Mouse (Mus musculus) A20 (cell line): ENCODE measurements around the gene Ech1.
A peak's percentile ranks its signal among the peaks of the same experiment; 100 is the strongest.

Experiments
- DNase-seq: peaks from one replicate; pipeline ENCODE4 v3.0.0-alpha.2; 2011; ENCODE audit warnings: low read depth, low spot score

Ech1 gene

DNA sequence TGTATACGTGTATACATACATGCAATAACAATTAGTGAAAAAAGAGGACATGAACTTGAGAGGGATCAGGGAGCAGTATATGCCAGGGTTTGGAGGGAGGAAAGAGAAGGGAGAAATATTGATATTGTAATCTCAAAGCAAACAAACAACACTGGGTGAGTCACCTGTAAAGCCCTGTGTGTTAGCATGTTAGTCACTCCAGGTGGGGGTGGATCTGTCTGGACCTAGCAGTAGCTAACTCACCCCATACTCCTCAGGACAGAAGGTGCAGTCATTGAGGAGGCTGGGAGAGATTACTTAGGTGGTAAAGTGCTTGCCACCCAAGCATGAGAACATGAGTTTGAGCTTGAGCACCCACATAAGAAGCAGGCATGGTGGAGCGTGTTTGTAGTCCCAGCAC, 34.9 kb downstream of the Ech1 start:
- no peak for DNase-seq

DNA sequence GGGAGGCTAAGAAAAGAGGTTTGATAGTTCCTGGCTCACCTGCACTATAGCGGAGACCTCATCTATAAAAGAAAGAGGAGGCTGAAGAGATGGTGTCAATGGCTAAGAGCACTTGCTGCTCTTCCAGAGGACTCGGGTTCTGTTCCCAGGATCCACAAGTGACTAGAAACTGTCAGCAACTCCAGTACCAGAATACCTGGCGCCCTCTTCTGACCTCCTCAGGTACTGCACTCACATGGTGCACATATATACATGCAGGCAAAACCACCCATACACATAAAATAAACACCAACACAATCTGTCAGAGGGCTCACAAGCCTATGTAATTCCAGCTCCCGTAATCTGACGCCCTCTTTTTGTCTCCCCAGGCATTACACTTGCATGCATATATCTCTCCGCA, 35.9 kb downstream of the Ech1 start:
- DNase-seq, result peak; percentile 24

DNA sequence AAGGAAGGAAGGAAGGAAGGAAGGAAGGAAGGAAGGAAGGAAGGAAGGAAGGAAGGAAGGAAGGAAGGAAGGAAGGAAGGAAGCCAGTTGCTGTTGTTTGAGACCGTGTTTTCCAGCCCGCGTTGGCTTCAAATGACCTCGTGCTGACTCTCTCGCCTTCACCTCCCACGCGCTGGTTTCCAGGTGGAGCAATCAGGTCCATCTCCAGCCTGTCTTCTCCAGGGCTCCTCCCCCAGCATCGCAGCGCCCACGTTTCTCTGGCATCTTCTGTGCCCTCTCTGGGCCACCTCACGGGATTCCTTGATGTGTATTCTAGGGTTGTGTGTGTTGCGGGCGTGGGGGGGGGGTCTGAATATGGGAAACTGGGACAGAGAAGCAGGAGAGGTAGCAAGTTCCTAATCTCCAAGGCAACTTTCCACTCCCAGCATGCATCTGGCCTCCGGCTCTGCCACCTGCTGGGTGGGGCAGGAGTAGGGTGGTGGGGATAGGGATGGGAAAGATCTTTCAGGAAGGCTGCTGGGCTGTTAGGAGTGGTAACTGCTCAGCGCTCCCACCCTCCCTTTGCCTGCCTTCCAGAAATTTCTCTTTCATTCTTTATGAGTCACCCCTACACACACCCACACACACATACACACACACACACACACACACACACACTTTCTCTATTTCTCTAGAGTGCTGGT, 37.9 kb downstream of the Ech1 start:
- no peak for DNase-seq

DNA sequence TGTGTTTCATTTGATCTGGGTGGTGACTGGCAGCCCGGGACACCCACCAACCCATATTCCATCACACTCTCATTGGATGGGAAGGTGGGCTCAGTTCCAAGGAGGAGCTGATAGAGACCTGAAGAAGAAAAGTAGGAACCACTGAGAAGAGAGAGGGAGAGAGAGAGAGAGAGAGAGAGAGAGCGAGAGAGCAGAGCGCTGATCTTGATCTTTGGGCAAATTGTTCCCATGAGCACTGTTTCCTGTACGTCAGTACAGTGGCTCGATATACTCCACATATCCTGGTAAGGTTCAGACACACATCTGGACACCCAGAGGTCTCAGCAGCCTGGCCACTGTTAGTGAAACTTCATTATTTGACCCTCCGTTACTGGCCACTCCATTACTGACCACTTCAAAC, 38.5 kb downstream of the Ech1 start, which contains the start of gene Lgals7:
Gene Lgals7 (plus strand): TSS at position 314 of the 400 bp plus-strand sequence.
- no peak for DNase-seq

DNA sequence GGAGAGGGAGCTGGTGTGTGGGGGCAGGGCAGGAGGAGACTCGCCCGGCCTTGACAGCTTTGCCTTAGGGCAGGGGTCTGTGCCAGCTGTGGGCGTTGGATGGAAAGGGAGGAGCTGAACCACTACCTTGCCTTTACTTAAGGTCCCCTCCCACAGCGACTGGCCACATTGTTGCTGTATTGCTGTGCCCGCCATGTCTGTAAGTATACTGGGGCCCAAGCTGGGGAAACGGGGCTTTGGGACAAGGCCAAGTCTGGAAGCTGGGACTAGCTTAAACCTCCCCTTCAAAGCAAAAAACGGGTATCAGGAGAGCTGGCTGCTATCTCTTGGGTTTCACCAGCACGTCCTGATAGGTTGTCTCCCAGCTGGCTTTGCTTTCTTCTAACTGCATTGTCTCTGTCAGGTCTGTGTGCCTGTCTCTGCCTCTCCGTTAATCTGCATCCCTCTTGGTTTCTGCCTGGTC, 39.3 kb downstream of the Ech1 start:
- DNase-seq, result no peak

DNA sequence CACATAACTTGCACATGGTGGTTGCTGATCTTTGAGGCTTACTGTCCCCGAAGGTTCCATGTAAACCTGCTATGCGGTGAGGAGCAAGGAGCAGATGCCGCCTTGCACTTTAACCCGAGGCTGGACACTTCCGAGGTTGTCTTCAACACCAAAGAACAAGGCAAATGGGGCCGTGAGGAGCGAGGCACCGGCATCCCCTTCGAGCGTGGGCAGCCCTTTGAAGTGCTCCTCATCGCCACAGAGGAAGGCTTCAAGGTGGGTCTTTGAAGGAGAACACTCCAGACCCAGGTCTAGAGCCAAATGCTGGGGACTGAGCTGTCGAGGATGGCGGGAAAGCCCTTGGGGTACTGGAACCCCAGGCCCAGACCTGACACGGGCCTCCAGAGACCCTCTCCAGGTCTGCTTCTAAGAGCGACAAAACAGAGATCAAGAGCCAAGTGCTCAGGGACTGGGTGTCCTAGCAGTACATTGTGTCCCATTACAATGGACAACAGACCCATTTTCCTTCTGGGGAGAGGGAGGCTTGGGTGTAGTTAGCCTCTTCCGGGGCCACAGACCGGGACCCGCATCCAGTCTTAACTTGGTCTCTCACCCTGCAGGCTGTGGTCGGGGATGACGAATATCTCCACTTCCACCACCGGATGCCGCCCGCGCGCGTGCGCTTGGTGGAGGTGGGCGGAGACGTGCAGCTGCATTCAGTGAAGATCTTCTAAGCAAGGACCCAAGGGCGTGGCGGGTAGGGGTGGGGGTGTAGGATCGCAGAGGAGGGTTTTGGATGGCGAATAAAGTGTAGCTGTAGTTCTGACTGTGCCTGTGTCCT, 40.7 kb downstream of the Ech1 start:
- peak; percentile 95 for DNase-seq

DNA sequence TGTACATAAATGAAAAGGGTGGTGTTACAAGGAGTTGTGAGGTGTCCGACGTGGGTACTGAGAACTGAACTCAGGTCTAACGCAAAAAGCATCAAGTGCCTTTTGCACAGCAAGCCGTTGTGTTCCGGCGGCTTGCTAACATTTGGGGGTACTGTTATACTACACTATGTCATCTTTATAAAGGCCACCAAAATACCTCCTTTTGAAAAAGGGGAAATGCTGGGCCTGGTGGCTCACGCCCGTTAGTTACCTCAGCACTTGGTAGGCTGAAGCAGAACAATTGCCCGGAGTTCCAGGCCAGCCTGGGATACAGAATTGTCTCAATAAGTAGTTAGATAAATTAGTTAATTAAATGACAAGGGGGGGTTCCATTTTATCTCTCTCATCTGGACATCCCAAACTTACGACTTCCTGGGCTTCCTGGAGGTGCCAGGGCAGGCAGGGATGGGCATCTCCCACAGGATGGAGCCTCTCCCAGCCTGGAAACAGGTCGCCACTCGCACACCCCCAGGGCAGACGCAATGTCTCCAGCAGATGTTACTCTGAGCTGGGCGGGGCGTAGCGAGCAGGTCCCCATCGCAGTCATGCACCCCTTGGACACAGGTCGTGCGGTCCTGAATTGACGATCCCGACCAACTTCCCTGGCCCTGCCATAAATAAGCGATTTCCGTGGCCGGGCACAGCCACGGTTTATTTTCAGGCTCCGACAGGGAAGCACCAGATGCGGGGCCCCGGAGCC, 41.9 kb downstream of the Ech1 start:
- peak; percentile 56 for DNase-seq

DNA sequence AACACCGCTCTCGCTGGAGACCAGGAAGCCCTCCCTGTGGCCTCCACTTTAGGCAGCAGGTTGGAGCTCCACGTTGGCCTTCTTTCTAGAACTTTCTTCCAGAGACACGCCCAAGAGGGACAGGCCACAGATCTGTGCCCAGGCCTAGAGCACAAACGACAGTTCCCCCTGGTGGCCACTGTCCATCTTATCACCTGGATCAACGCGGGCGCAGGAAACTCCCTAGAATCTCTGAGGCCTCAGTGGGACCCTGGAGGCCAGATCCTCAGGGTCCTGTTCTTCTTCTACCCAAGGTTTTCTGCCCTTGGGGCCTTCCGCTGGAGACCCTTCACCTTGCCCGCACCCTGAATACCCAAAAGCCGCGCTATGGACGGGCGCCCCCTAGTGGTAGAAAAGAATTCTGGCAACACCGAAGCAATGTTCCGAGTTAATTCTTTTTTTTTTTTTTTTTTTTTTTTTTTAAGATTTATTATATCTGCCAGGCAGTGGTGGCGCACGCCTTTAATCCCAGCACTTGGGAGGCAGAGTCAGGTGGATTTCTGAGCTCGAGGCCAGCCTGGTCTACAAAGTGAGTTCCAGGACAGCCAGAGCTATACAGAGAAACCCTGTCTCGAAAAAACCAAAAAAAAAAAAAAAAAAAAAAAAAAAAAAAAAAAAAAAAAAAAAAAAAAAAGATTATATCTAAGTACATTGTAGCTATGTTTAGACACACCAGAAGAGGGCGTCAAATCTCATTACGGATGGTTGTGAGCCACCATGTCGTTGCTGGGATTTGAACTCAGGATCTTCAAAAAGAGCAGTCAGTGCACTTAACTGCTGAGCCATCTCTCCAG, 42.7 kb downstream of the Ech1 start:
- peak; percentile 91 for DNase-seq

DNA sequence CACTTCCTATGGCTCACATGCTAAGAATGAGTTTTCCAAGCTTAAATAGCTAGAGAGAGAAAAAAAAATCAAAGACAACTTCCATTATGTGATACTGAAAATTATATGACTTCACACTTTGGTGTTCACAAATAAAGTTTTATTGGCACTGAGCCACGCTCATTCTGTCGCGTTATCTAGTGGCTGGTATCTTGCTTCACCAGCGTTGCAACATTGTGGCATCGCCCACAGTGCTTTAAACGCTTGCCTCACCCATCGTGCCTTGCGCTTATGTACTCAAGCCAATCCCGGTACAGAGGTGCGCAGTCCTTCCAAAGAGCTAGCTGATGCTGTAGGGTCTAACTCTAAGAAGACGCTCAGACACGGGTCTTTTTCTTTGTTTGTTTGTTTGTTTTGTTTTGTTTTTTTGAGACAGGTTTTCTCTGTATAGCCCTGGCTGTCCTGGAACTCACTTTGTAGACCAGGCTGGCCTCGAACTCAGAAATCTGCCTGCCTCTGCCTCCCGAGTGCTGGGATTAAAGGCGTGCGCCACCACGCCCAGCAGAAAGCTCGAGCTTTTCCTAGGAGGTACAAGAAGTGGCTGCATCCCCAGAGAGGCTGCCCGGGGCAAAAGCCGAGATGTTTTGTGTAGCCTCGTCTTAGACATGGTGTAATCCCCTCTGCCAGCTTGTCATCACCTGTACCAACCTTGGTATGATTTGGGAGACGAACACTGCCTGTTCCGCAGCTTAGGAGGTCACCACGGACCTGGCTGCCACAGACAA, 46.1 kb downstream of the Ech1 start:
- no peak for DNase-seq

DNA sequence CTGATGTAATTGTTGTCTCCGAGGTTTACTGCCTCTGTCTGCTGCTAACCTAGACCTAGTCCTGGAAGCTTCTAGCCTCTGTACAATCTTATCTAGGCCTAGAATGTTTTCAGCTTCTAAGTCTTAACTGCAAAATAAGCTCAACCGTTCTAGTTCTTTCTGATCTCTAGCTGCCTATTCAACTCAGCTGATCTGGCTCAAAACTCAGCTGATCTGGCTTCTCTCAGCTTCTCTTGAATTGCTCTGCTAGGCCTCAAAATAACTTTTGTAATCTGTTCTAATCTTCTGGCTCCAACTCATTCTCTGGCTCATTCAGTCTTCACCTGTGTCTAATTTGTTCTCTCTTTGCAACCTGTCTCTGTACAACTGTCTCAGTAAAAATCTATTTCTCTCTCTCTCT, 49.5 kb downstream of the Ech1 start:
- DNase-seq, result no peak

DNA sequence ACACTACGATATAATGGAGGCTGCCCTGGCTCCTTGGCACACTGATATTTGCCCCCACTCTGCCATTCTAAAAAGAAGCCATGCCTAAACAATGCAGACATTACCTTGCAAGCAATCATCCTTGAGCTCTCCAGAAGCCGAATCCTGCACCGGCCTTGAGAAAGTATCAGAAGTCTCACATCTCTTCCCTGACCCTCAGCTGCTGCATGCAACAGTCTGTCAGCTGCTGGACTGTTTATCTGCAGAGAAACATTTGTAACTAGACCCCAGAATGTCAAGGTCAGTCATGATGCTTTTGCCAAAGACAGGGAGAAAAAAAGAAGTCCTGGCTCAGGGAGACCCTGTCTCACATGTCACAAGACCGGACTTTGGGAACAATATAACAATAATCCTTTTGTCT, 51.1 kb downstream of the Ech1 start:
- no peak for DNase-seq

DNA sequence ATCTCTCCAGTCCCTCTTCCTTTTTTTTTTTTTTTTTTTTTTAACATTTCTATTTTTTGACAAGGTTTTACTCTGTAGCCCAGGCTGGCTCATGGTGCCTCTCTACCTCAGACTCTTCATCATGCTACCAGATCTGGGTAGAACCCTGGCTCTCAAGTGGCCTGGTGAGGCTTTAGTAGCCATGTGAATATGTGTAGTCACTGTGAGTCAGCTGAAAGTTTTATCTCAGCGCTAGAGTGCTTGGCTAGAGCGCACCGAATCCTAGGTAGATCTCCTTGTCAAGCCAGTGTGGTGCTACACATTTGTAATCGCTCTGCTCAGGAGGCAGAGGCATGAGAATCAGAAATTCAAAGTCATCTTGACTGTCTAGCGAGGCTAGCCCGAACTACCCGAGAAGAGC, 52.1 kb downstream of the Ech1 start:
- no peak for DNase-seq

DNA sequence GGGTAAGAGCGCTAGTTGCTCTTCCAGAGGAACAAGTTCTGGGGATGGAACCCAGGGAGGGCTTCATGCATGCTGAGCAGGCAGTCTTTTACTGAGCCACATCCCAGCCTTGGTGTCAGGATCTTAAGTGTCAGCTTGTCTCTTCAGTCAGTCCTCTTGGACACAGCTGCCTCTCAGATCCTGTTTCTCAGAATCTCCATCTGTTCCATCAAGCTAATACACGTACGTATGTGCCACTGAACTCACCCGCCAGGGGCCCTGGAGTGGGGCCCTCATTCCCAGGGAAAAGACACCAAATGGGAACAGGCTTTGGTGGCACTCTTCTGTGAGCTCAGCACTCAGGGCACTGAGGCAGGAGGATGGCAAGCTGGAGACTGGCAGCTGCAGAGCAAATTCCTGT, 52.8 kb downstream of the Ech1 start:
- peak; percentile 27 for DNase-seq

DNA sequence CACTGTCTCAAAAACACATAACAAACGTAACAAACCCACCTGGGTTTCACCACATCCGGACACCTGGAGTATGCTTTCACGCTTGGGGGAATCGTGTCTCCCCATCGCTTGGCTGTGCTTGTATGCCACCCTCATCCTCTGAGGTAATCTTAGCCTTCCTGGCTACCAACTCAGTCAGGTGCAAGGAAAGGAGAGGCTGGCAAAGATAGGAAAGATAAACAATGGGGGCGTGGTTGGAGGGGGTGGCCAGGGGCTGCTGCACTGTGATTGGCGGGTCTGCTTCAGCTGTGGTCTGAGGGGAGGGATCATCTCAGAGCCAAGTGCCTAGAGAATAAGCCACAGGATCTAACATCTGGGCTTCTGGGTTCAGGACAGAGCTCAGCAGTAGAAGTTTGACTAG, 54.6 kb downstream of the Ech1 start:
- DNase-seq, result peak; percentile 90

DNA sequence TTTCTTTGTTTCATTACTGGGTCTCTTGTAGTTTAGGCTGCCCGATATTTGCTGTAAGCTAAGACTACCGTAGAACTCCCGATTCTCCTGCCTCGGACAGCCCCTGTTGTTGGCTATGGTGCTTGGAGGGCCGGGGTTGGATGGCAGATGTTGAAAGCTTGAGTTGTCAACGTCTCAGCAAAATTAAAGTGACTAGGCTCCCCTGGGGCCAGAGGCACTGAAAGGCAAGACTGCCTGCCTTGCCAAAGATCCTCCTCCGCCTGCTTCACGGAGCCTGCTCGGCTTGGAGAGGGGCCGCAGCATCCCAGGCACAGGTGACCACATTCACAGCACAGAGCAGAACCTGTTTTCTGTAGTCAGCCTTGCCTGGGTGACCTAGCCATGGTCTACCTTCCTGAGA, 55.5 kb downstream of the Ech1 start:
- peak; percentile 30 for DNase-seq

DNA sequence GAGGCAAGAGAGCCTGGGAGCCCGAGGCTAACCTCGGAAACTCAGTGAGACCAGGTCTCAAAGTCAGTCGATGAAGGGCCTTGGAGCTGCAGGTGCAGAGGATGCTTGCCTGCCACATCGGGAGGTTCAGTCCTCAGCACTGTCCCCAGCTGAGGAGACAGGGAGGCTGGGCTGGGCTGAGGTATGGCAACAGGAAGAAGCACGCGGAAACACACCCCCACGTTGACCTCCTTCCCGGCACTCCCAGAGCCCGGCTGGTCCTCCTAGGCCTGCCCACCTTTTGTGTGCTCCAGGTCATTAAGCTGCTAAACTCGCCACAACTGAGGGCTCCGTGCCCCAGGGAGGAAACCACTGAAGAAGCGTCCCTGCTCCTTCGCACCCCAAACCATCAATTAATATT, 56.2 kb downstream of the Ech1 start, which contains the start of gene Capn12:
Gene Capn12 (plus strand): TSS at position 224 of the 400 bp plus-strand sequence.
- DNase-seq, result peak; percentile 14
